Mouse (Mus musculus) activated CD4-positive, CD25-positive, alpha-beta regulatory T cell, adult 9 weeks (primary cell): ENCODE data around the gene Aanat. TPM values are rescaled to one million over a fixed set of nuclear protein-coding genes. Genes with fewer than 3 reads are reported as not detected.

Experiments
- polyA plus RNA-seq: library from polyadenylated mRNA; unstranded; fragments of 100-300 nt; shearing (Covaris generic); gene quantifications from one replicate; pipeline ENCODE4 v1.2.1, GENCODE M21; 2017

Aanat gene
- polyA plus RNA-seq = not detected

DNA sequence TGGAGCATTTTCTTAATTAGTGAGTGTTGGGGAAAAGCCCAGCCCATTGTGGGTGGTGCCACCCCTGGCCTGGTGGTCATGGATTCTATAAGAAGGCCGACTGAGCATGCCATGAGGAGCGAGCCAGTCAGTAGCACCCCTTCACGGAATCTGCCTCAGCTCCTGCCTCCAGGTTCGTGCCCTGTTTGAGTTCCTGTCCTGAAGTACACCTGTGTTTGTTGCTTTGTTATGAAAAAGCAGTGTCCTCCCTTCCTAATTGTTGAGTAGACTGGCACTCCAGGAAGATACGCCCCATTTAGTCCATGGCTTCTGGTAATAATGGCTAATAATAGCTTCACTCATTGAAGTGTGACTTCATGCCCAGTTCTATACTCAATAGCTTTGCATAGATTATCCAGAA, at the start of gene Aanat:
Gene Aanat, plus strand, starts transcription at position 123 of the 400 bp plus-strand sequence.

DNA sequence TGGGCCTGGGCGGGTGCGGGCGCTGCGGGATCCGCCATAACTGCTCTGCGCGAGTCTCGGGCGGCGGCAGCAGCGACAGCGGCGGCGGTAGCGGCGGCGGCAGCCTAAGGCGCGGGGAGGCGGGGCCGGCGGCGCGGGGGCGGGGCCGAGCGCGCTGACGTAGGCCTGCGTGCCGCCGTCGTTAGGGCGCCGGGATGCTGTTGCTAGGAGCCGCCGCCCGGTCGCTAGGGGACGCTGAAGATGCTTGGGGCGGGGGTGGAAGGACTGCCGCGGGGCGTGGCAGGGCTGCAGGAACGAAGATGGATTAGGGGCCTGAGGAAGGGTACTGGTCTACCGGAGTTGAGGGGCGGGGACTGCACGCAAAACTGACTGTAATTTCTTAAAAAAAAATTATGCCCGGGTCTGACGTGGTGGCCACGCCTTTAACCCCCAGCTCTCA, 4.8 kb upstream of the Aanat start, which contains the start of gene Ube2o:
Gene Ube2o, minus strand, starts transcription at position 72 of the 439 bp plus-strand sequence.

DNA sequence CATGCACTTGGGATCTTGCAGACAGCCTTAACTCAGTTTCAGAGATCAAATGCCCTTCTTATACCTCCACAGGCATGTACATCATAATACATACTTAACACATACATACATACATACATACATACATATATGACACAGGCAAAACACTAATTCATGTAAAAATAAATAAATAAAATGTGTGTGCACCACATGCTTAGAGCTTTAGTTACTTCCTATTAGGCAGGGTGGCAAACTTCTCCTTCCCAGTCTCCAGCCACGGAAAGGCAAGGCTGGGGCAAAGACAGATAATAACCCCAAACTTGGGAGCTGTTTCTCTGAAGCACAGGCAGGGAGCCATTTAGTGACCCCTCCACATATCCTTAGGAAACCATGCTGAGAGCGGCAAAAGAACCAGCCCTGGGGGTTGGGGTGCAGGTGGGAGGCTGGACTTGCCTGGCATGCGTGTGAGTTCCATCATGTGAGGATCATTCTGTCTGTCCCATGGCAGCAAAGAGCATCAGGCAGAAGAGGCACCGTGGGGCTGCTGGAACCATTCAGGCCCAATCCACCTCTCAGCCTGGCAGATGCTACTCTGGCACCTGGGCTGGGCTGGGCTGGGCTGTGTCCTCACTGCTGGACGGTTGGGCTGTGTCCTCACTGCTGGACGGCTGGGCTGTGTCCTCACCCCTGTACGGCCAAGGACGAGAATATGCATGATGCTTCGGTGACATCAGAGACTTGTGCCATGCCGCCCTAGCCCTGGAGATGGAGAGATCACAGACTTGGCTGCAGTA, 40.3 kb downstream of the Aanat start, which contains the start of gene Rhbdf2:
Gene Rhbdf2, minus strand, starts transcription at position 721 of the 773 bp plus-strand sequence.

Other genes starting within 250 kb of the Aanat start
- 3.2 TPM for gene Rnf157, start 173.4 kb upstream of the Aanat start, polyA plus RNA-seq
- gene Ubald2, start 152.3 kb upstream of the Aanat start, polyA plus RNA-seq = 34.7 TPM
- not detected for gene Qrich2, start 120.2 kb upstream of the Aanat start, polyA plus RNA-seq
- gene Prpsap1, start 92.2 kb upstream of the Aanat start, polyA plus RNA-seq = 35.2 TPM
- gene Sphk1, start 55.5 kb upstream of the Aanat start, polyA plus RNA-seq = not detected
- 1.9 TPM for gene Ube2o, start 5.0 kb upstream of the Aanat start, polyA plus RNA-seq
- 14.5 TPM for gene Rhbdf2, start 40.6 kb downstream of the Aanat start, polyA plus RNA-seq
- gene Prcd, start 67.1 kb downstream of the Aanat start, polyA plus RNA-seq = not detected
- not detected for gene Cygb, start 67.9 kb downstream of the Aanat start, polyA plus RNA-seq
- not detected for gene St6galnac1, start 189.1 kb downstream of the Aanat start, polyA plus RNA-seq
- not detected for gene Mxra7, start 241.6 kb downstream of the Aanat start, polyA plus RNA-seq